Mouse (Mus musculus): Measurements from ENCODE around the gene Srgap2. TPM values are rescaled to one million over a fixed set of nuclear protein-coding genes. Genes with fewer than 3 reads are reported as not detected.

Srgap2 gene
- polyA plus RNA-seq, 1 experiment from 2014 or later = 27.2 TPM

- Histone ChIP-seq H3K36me3 (no peaks in the 10 kb centered on the region), H3K4me1 (peaks cover 27% of the 10 kb centered on the region), H3K27ac (replicated peaks) (peak overlapping the region; percentile 10; the same call in 1 of the 2 replicates), H3K4me2 (no peak overlapping the region), H3K27me3 (replicated peaks) (no peaks in the 10 kb centered on the region), H3K4me3 (replicated peaks) (no peak overlapping the region), H3K9me3 (replicated peaks) (no peaks in the 10 kb centered on the region), H3K9ac (replicated peaks) (no peak overlapping the region)
- 41% methylated on average over 5 of the region's 5 CpGs for WGBS
- no peak for ATAC-seq (ENCODE audit: low FRiP score)
Observed at GRCm38 (mm10) chr1:131427140-131427821, 99.9 kb downstream of the Srgap2 start.

- Histone ChIP-seq H3K4me1 (peaks cover 17% of the 10 kb centered on the region), H3K36me3 (no peaks in the 10 kb centered on the region), H3K27me3 (replicated peaks) (no peaks in the 10 kb centered on the region), H3K4me3 (replicated peaks) (no peak overlapping the region), H3K27ac (replicated peaks) (no peak overlapping the region; the same call in 1 of the 2 replicates), H3K9me3 (replicated peaks) (no peaks in the 10 kb centered on the region), H3K4me2 (no peak overlapping the region), H3K9ac (replicated peaks) (no peak overlapping the region)
- WGBS = 91% methylated on average over 3 of the region's 3 CpGs
- no peak for ATAC-seq (ENCODE audit: low FRiP score)
Observed at GRCm38 (mm10) chr1:131423061-131423460, 104.1 kb downstream of the Srgap2 start.

GRCm38 (mm10) chr1:131421113-131421512 is 106.0 kb downstream of the Srgap2 start:
- H3K9me3 ChIP-seq (replicated peaks) = no peaks in the 10 kb centered on the region
- H3K36me3 ChIP-seq = no peaks in the 10 kb centered on the region
- no peak overlapping the region for H3K27ac ChIP-seq (replicated peaks)
- H3K4me2 ChIP-seq = no peak overlapping the region
- no peaks in the 10 kb centered on the region for H3K27me3 ChIP-seq (replicated peaks)
- H3K4me1 ChIP-seq = peaks cover 19% of the 10 kb centered on the region
- no peak overlapping the region for H3K9ac ChIP-seq (replicated peaks)
- no peak for ATAC-seq (ENCODE audit: low FRiP score)
- H3K4me3 ChIP-seq (replicated peaks) = no peak overlapping the region

- Histone ChIP-seq H3K4me3 (replicated peaks) (no peak overlapping the region), H3K9ac (replicated peaks) (no peak overlapping the region), H3K4me2 (no peak overlapping the region), H3K27ac (replicated peaks) (no peak overlapping the region), H3K9me3 (replicated peaks) (no peaks in the 10 kb centered on the region), H3K36me3 (no peaks in the 10 kb centered on the region), H3K27me3 (replicated peaks) (no peaks in the 10 kb centered on the region), H3K4me1 (peaks cover 19% of the 10 kb centered on the region)
- WGBS = 78% methylated on average over 4 of the region's 4 CpGs
- no peak for ATAC-seq (ENCODE audit: low FRiP score)
Observed at GRCm38 (mm10) chr1:131420660-131421059, 106.5 kb downstream of the Srgap2 start.

GRCm38 (mm10) chr1:131419307-131419706 is 107.8 kb downstream of the Srgap2 start:
- WGBS = 44% methylated on average over 3 of the region's 3 CpGs
- Histone ChIP-seq H3K9me3 (replicated peaks) (no peaks in the 10 kb centered on the region), H3K9ac (replicated peaks) (no peak overlapping the region), H3K4me3 (replicated peaks) (no peak overlapping the region), H3K27me3 (replicated peaks) (no peaks in the 10 kb centered on the region), H3K4me1 (peaks cover 19% of the 10 kb centered on the region), H3K4me2 (no peak overlapping the region), H3K36me3 (no peaks in the 10 kb centered on the region), H3K27ac (replicated peaks) (no peak overlapping the region)
- no peak for ATAC-seq (ENCODE audit: low FRiP score)

GRCm38 (mm10) chr1:131417821-131418660 is 109.1 kb downstream of the Srgap2 start:
- Histone ChIP-seq H3K27me3 (replicated peaks) (no peaks in the 10 kb centered on the region), H3K27ac (replicated peaks) (peak overlapping the region; percentile 52), H3K4me2 (no peak overlapping the region), H3K9ac (replicated peaks) (no peak overlapping the region), H3K36me3 (no peaks in the 10 kb centered on the region), H3K4me3 (replicated peaks) (no peak overlapping the region), H3K9me3 (replicated peaks) (no peaks in the 10 kb centered on the region), H3K4me1 (peaks cover 24% of the 10 kb centered on the region)
- WGBS = 51% methylated on average over 5 of the region's 5 CpGs
- ATAC-seq (ENCODE audit: low FRiP score) = no peak

- Histone ChIP-seq H3K36me3 (no peaks in the 10 kb centered on the region), H3K9ac (replicated peaks) (no peak overlapping the region), H3K9me3 (replicated peaks) (no peaks in the 10 kb centered on the region), H3K4me2 (no peak overlapping the region), H3K4me1 (peaks cover 24% of the 10 kb centered on the region), H3K27me3 (replicated peaks) (no peaks in the 10 kb centered on the region), H3K4me3 (replicated peaks) (no peak overlapping the region), H3K27ac (replicated peaks) (no peak overlapping the region)
- no peak for ATAC-seq (ENCODE audit: low FRiP score)
- WGBS = 50% methylated on average over 5 of the region's 5 CpGs
Observed at GRCm38 (mm10) chr1:131417059-131417750, 109.9 kb downstream of the Srgap2 start.

- H3K9ac ChIP-seq (replicated peaks) = no peak overlapping the region
- peaks cover 2% of the 10 kb centered on the region; the same call in 1 of the 2 replicates for H3K4me1 ChIP-seq
- H3K27ac ChIP-seq (replicated peaks) = no peak overlapping the region
- H3K36me3 ChIP-seq = no peaks in the 10 kb centered on the region
- H3K4me3 ChIP-seq (replicated peaks) = no peak overlapping the region
- no peak overlapping the region for H3K4me2 ChIP-seq
- 80% methylated on average over 3 of the region's 3 CpGs for WGBS
- no peaks in the 10 kb centered on the region for H3K27me3 ChIP-seq (replicated peaks)
- no peak for ATAC-seq (ENCODE audit: low FRiP score)
- no peaks in the 10 kb centered on the region for H3K9me3 ChIP-seq (replicated peaks)
Observed at GRCm38 (mm10) chr1:131403567-131403966, 123.6 kb downstream of the Srgap2 start.

GRCm38 (mm10) chr1:131400844-131401243 is 126.3 kb downstream of the Srgap2 start:
- WGBS = 59% methylated on average over 3 of the region's 3 CpGs

GRCm38 (mm10) chr1:131398181-131398580 is 129.0 kb downstream of the Srgap2 start:
- Histone ChIP-seq H3K27me3 (replicated peaks) (no peaks in the 10 kb centered on the region), H3K4me2 (no peak overlapping the region), H3K4me1 (no peaks in the 10 kb centered on the region; the same call in 1 of the 2 replicates), H3K36me3 (no peaks in the 10 kb centered on the region), H3K27ac (replicated peaks) (no peak overlapping the region), H3K9ac (replicated peaks) (no peak overlapping the region), H3K4me3 (replicated peaks) (no peak overlapping the region), H3K9me3 (replicated peaks) (no peaks in the 10 kb centered on the region)
- ATAC-seq (ENCODE audit: low FRiP score) = no peak

More at GRCm38 (mm10) chr1:131400844-131401243, 126.3 kb downstream of the Srgap2 start:
- Histone ChIP-seq H3K4me1 (peaks cover 2% of the 10 kb centered on the region; the same call in 1 of the 2 replicates), H3K9ac (replicated peaks) (no peak overlapping the region), H3K36me3 (no peaks in the 10 kb centered on the region), H3K4me3 (replicated peaks) (no peak overlapping the region), H3K27me3 (replicated peaks) (no peaks in the 10 kb centered on the region), H3K27ac (replicated peaks) (no peak overlapping the region), H3K9me3 (replicated peaks) (no peaks in the 10 kb centered on the region), H3K4me2 (no peak overlapping the region)
- ATAC-seq (ENCODE audit: low FRiP score) = no peak

GRCm38 (mm10) chr1:131384406-131384805 is 142.7 kb downstream of the Srgap2 start:
- WGBS = 55% methylated on average over 3 of the region's 3 CpGs
- Histone ChIP-seq H3K27ac (replicated peaks) (0 out of 2 replicates have a peak overlapping the region, but pooled peaks have one; percentile 45), H3K4me1 (peaks cover 21% of the 10 kb centered on the region), H3K9ac (replicated peaks) (no peak overlapping the region), H3K27me3 (replicated peaks) (no peaks in the 10 kb centered on the region), H3K4me2 (no peak overlapping the region), H3K36me3 (no peaks in the 10 kb centered on the region), H3K9me3 (replicated peaks) (no peaks in the 10 kb centered on the region), H3K4me3 (replicated peaks) (no peak overlapping the region)
- ATAC-seq (ENCODE audit: low FRiP score) = no peak

Data from neural tube, embryonic 15.5 days (tissue).